Mouse (Mus musculus) C2C12 (cell line): ENCODE results near the gene Slc16a14. TPM values are rescaled to one million over a fixed set of nuclear protein-coding genes. Genes with fewer than 3 reads are reported as not detected.

ENCODE experiments used
- H3K27me3 ChIP-seq: one replicate; pipeline ENCODE4 v1.6.1; 2011; ENCODE audit not compliant: control insufficient read depth, insufficient read depth, insufficient read length
- H3K36me3 ChIP-seq: one replicate; pipeline ENCODE4 v1.6.1; 2011; ENCODE audit not compliant: control insufficient read depth, insufficient read depth
- H3K4me3 ChIP-seq: one replicate; pipeline ENCODE4 v1.5.1; 2011; ENCODE audit warnings: mild to moderate bottlenecking, control low read depth; ENCODE audit not compliant: poor library complexity, insufficient read depth, severe bottlenecking
- H3K79me2 ChIP-seq: one replicate; pipeline ENCODE4 v1.6.1; 2011; ENCODE audit not compliant: control insufficient read depth, insufficient read depth
- H3K79me3 ChIP-seq: one replicate; pipeline ENCODE4 v1.6.1; 2011; ENCODE audit warnings: low read depth, control low read depth
- H3ac ChIP-seq: one replicate; pipeline ENCODE3; 2011; ENCODE audit warnings: low read depth; ENCODE audit not compliant: control insufficient read depth, insufficient read length
- CEBPB ChIP-seq: IDR thresholded peaks from one replicate; pipeline ENCODE4 v1.6.1; 2011; ENCODE audit warnings: low read depth, mild to moderate bottlenecking, control low read depth, moderate library complexity
- CTCF ChIP-seq: IDR thresholded peaks from one replicate; pipeline ENCODE4 v1.5.1; 2011; ENCODE audit not compliant: control insufficient read depth, insufficient read depth, insufficient read length
- FOSL1 ChIP-seq: IDR thresholded peaks from one replicate; pipeline ENCODE4 v1.8.0; 2011; ENCODE audit warnings: mild to moderate bottlenecking, low read length; ENCODE audit not compliant: poor library complexity, insufficient read depth, severe bottlenecking
- MAX ChIP-seq: IDR thresholded peaks from one replicate; pipeline ENCODE4 v1.6.1; 2011; ENCODE audit warnings: mild to moderate bottlenecking, control low read depth
- MYOD1 ChIP-seq: IDR thresholded peaks from one replicate; pipeline ENCODE4 v1.6.1; 2011; ENCODE audit warnings: low read depth; ENCODE audit not compliant: control insufficient read depth, insufficient read length
- MYOG ChIP-seq: IDR thresholded peaks from one replicate; pipeline ENCODE4 v1.6.1; 2011; ENCODE audit not compliant: control insufficient read depth, insufficient read length; ENCODE audit errors: extremely low read depth
- USF1 ChIP-seq: IDR thresholded peaks from one replicate; pipeline ENCODE4 v1.6.1; 2011; ENCODE audit warnings: low read depth, mild to moderate bottlenecking, control low read depth, moderate library complexity
- polyA plus RNA-seq: library from polyadenylated mRNA; unstranded; fragments of >200 nt; fragmentation: generic; extraction: Trizol; gene quantifications from one replicate; pipeline ENCODE4 v1.2.1, GENCODE M21; 2012; ENCODE audit warnings: missing spikeins

The Slc16a14 gene
- polyA plus RNA-seq, 1 experiment, result 0.02 TPM

DNA sequence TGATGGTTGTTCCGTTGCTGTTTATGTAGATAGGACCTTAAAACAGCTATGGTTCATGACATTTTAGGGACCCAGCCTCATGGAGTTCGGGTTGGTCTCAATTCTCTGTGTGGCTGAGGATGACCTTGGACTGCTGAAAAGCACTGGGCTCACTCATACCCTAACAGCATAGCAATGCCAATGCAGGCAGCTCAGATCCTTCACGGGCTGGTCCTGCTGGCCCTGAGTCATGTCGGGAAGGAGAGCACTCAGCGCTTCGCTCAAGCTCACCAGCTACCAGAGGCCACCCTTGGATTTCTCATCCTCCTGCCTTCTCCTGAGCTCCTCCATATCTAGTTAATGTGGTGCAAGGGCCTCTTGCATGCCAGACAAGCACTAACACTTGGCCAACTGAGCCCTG is 35.8 kb downstream of the Slc16a14 start:
- Histone ChIP-seq H3K79me2 (no peaks in the 10 kb centered on the region), H3K79me3 (no peaks in the 10 kb centered on the region)
- TF ChIP-seq CTCF (no peak), MAX (no peak)

DNA sequence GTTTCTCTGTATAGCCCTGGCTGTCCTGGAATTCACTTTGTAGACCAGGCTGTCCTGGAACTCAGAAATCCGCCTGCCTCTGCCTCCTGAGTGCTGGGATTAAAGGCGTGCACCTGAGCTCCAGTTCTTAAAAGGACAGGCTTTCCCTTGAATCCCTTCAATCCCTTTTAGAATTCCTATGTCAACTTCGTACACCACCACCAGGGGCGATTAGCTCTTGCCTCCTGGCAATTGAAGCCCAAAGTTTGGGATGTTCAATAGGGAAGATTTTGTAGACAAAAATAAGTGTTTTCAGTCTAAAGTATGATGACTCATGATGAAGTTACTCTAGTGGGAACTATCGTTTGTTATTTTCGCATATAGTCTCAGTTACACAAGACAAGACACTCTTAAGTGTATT is 37.6 kb downstream of the Slc16a14 start:
- no peaks in the 10 kb centered on the region for H3K36me3 ChIP-seq
- H3ac ChIP-seq, result no peak overlapping the region
- H3K79me3 ChIP-seq, result no peaks in the 10 kb centered on the region
- no peak for TF ChIP-seq FOSL1
- no peak for TF ChIP-seq USF1
- no peak for TF ChIP-seq CEBPB
- TF ChIP-seq CTCF, result no peak
- TF ChIP-seq MYOD1, result no peak
- TF ChIP-seq MAX, result no peak
- no peak for TF ChIP-seq MYOG
- H3K79me2 ChIP-seq, result no peaks in the 10 kb centered on the region
- H3K27me3 ChIP-seq, result no peaks in the 10 kb centered on the region
- no peak overlapping the region for H3K4me3 ChIP-seq

More for the DNA sequence above, 35.8 kb downstream of the Slc16a14 start:
- H3K36me3 ChIP-seq, result no peaks in the 10 kb centered on the region
- no peak overlapping the region for H3K4me3 ChIP-seq
- no peaks in the 10 kb centered on the region for H3K27me3 ChIP-seq
- H3ac ChIP-seq, result no peak overlapping the region

DNA sequence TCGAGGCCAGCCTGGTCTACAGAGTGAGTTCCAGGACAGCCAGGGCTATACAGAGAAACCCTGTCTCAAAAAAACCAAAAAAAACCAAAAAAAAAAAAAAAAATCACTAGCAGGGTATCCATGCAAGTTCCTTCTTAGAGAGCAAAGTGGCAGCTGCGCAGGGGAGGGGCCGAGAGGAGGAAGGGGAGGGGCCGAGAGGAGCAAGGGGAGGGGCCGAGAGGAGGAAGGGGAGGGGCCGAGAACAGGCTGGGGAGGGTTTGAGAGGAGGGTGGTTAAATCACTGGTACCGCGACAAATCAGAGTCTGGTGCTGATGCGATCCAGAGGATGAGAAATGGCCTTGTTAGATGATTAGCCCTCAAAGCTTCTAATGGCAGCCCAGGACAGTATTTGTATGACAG is 43.2 kb downstream of the Slc16a14 start:
- no peak overlapping the region for H3K4me3 ChIP-seq
- no peaks in the 10 kb centered on the region for H3K36me3 ChIP-seq
- no peaks in the 10 kb centered on the region for H3K79me3 ChIP-seq
- no peaks in the 10 kb centered on the region for H3K27me3 ChIP-seq
- no peak overlapping the region for H3ac ChIP-seq
- TF ChIP-seq CTCF (no peak), FOSL1 (no peak), MAX (no peak), USF1 (no peak), MYOG (no peak), CEBPB (no peak), MYOD1 (no peak)
- H3K79me2 ChIP-seq, result no peaks in the 10 kb centered on the region

DNA sequence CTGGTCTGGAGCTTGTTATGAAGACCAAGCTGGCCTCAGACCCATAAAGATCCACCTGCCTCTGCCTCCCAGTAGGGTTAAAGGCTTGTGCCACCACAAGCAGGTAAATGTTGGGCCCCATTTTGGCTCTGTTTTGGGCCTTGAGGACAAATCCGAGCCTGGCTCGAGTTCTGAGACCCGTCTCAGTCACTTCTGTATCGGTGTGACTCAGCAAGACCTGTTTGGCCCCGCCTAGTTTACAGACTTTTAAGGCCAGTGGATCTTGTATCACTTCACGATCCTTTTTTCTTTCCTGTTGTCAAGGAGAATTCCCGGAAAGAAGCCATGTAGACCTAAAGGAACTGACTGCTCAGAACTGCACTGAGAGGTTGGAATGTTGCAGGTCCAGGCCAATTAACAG is 44.4 kb downstream of the Slc16a14 start:
- no peak overlapping the region for H3K4me3 ChIP-seq
- TF ChIP-seq USF1 (no peak), FOSL1 (no peak), CEBPB (no peak), MAX (no peak), MYOG (no peak), MYOD1 (no peak), CTCF (no peak)
- no peak overlapping the region for H3ac ChIP-seq
- H3K27me3 ChIP-seq, result no peaks in the 10 kb centered on the region
- H3K79me3 ChIP-seq, result no peaks in the 10 kb centered on the region
- H3K79me2 ChIP-seq, result no peaks in the 10 kb centered on the region
- H3K36me3 ChIP-seq, result no peaks in the 10 kb centered on the region

DNA sequence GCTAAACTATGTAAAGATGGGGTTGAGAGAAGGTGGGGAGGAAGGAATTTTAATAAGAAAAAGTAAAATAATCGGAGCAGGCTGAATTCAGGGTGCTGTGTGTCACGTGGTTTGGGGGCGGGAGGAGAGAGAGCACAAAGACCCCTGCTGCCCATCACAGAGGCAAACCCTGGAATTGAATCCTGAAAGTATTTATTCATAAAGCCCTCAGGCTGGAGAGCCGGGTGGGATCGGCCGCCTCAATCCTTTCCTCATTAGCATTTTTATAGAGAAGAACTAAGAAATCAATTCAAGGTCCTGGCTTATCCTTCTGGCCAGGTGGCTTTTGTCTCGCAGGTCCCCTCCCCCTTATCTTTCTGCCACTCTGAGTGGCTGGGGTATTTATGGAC is 44.9 kb downstream of the Slc16a14 start:
- Histone ChIP-seq H3K79me2 (no peaks in the 10 kb centered on the region), H3K36me3 (no peaks in the 10 kb centered on the region), H3K4me3 (no peak overlapping the region), H3K27me3 (no peaks in the 10 kb centered on the region), H3ac (no peak overlapping the region), H3K79me3 (no peaks in the 10 kb centered on the region)
- no peak for TF ChIP-seq USF1
- no peak for TF ChIP-seq MAX
- TF ChIP-seq FOSL1, result no peak
- no peak for TF ChIP-seq MYOG
- no peak for TF ChIP-seq MYOD1
- no peak for TF ChIP-seq CEBPB

DNA sequence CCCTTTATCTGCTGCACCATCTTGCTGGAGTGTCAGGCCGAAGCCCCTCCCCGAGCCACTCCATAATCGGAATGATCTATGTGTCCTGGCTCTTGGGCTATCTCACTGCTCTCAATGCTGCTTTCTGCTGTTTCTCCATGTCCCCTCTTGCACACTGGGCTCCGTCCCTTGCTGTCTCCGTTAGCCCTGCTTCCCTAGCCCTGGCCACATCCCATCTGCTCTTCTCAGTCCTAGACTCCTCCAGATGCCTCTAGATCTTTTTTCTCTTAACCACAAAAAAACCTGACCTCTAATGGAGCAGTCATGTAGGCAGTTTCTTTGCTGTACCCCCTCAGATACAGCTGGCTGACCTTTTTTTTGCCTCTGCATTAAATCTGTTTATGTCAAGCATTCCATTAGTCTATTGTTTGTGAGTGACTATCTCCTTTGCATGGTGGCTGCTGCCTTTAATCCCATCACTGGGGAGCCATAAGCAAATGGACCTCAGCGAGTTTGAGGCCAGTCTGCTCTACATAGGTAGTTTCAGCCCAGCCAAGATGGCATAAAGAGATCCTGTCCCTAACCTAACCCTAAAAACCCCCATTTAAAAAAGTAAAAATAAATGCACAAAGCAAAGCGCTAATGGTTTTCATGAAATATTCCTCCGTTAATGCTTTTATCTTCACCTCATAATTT is 45.5 kb downstream of the Slc16a14 start:
- Histone ChIP-seq H3K4me3 (no peak overlapping the region), H3K79me3 (no peaks in the 10 kb centered on the region), H3ac (no peak overlapping the region), H3K36me3 (no peaks in the 10 kb centered on the region), H3K79me2 (no peaks in the 10 kb centered on the region), H3K27me3 (no peaks in the 10 kb centered on the region)
- TF ChIP-seq MYOG, result no peak
- TF ChIP-seq CTCF, result no peak
- no peak for TF ChIP-seq USF1
- no peak for TF ChIP-seq FOSL1
- no peak for TF ChIP-seq MYOD1
- TF ChIP-seq MAX, result no peak
- no peak for TF ChIP-seq CEBPB
